Mouse (Mus musculus): ENCODE results near the gene Gal.

DNA sequence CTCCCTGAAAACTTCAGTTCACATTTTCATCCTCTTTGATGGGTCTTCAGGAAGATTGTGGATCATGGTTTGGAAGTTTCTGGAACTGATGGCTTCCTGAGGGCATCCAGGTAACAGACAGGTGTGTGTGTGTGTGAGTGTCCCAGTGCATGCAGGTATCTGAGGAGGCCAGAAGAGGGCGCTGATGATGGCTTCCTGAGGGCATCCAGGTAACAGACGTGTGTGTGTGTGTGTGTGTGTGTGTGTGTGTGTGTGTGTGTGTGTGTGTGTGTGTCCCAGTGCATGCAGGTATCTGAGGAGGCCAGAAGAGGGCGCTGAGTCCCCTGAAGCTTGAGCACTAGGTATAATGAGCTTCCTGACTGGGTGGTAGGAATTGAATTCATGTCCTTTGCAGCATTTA is 33.0 kb upstream of the Gal start:
- TF ChIP-seq CTCF (IDR thresholded peaks at IDR 0.05; ENCODE audit: control insufficient read depth, insufficient read depth, insufficient read length) (no peak), MAX (IDR thresholded peaks at IDR 0.05) (no peak), CEBPB (IDR thresholded peaks at IDR 0.05; ENCODE audit: low read depth) (no peak), MYOG (IDR thresholded peaks at IDR 0.05; ENCODE audit: control insufficient read depth, extremely low read depth, insufficient read length) (no peak), USF1 (IDR thresholded peaks at IDR 0.05; ENCODE audit: low read depth) (no peak), MYOD1 (IDR thresholded peaks at IDR 0.05; ENCODE audit: control insufficient read depth, insufficient read length, low read depth) (no peak), FOSL1 (IDR thresholded peaks at IDR 0.05; ENCODE audit: insufficient read depth, low read length, poor library complexity, severe bottlenecking) (no peak)

Data from C2C12 (cell line).